Mouse (Mus musculus): ENCODE data around the gene Adam15.

The Adam15 gene

DNA sequence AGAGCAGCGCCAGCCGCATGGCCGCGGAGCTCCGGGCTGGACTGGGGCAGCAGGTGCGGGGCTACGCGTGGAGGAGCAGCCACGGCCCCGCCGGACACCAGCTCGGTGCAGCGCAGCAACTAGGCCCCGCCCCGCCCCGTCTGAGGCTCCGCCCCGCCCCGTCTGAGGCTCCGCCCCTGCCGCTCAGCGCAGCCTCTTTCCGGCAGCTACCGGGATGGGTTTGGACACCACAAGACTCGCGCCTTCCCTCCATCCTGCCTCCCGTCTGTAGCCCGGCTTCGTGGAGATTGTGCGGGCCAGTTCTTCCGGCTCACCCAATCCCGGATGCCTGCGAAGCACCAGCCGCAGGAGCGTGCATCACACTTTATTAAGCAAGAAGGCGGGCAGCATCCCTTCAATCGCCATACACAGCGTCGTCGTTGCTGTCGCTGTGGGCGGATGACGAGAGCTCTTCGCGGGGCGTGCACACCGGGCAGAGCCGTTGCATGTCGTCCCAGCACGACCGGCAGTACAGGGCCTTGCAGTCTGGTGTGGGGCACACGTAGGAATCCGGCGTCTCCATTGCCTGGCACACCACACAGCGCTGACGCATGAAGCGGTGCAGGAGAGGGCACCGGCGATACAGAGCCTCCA is at the start of gene Adam15:
Gene Adam15 (minus strand): TSS at position 128 of the 633 bp plus-strand sequence.
- DNase-seq (ENCODE audit: low spot score in 2 of 2): peak; percentile 89 to 96

DNA sequence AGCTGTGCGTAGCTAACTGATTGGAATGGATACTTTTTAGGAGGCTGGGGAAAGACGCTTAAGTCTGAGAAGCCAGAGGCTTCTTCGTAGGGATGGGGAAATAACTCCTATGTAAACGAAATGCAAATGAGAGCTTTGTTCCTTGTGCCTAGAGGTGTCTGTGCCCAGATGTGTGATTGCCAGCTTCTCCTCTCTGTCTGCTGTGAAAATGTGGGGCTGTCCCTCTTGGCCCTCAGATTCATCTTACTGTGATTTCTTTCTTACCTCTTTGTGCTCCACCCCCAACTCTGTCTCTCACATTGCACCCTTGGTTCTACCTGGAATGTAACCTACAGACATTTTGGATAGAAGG is 46.8 kb upstream of the Adam15 start:
- DNase-seq (ENCODE audit: low spot score in 2 of 2): no peak

DNA sequence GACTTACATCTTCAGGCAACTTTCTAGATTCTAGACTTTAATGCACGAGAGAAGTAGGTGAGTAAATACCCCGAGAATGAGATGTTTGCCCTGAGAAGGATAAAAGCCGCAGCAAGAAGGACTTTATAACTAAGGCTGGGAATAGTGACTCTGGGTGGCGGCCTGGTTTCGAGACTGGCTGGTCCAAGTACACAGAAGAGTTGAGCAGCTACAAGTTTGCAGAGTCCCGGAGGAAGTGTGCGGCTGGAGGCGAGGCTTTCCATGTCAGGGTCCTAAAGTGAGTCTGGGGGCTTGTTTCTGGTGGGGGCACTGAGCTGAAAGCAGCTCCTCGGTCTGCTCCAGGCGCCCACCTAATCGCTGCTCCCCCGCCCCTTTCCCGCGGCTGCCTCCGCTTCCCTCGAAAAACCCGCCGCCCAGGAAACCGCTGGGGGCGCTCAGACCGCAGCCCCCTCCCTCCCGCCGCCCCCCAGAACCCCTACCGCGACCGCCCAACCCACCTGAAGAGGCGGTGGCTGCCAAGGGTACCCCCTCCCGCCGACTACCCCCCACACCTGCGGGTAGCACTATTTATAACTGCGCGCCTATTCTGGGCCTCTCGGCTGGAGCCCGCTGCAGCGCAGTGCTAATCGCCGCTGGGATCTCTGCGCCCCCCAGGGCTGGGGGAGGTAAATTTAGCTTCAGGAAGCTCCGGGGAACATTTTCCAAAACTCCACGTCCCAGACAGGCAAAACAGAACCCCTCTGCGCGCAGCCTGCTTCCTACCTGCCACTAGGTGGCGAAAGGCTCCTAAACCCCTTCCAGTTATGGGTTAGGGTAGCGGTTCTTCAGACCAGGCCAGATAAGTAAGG is 46.2 kb upstream of the Adam15 start:
- DNase-seq (ENCODE audit: low spot score in 2 of 2): peak in 1 of 2 experiments; percentile 64

DNA sequence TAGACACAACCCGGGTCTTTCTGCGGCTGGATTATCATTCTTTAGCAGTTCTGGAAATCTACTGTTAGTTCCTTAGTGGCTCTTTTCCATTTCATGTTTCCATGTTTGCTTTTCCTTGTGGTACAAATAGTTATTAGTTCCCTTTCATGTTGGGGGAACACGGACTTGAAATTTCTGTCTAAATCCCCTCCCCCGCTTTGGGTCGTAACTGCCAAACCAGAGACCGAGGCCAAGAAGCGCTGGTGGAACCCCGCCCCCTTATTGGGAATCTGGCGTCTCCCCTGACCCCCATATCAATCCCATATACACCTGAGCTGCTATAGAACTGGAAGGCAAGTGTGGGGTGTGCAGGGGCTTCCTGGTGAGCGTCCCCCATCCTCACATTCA is 45.6 kb upstream of the Adam15 start:
- no peak for DNase-seq (ENCODE audit: low spot score in 2 of 2)

DNA sequence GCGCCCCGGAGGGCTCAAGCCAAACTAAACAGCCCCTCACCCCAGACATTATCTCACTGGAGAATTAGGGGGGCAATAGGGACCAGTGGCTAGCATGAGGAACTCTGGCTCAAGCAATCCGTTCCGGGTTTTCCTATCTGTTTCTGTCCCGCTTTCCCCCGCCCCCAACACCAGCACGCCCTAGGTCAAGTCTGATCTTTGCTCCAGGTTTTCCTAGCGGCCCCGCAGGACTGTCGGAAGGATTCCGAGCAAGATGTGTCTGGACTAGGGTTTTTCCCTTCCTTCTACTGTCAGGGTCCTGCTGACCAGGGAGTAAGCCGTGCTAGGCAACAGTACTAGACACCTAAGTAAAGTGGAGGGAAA is 45.1 kb upstream of the Adam15 start:
- peak; percentile 69 to 75 for DNase-seq (ENCODE audit: low spot score in 2 of 2)

DNA sequence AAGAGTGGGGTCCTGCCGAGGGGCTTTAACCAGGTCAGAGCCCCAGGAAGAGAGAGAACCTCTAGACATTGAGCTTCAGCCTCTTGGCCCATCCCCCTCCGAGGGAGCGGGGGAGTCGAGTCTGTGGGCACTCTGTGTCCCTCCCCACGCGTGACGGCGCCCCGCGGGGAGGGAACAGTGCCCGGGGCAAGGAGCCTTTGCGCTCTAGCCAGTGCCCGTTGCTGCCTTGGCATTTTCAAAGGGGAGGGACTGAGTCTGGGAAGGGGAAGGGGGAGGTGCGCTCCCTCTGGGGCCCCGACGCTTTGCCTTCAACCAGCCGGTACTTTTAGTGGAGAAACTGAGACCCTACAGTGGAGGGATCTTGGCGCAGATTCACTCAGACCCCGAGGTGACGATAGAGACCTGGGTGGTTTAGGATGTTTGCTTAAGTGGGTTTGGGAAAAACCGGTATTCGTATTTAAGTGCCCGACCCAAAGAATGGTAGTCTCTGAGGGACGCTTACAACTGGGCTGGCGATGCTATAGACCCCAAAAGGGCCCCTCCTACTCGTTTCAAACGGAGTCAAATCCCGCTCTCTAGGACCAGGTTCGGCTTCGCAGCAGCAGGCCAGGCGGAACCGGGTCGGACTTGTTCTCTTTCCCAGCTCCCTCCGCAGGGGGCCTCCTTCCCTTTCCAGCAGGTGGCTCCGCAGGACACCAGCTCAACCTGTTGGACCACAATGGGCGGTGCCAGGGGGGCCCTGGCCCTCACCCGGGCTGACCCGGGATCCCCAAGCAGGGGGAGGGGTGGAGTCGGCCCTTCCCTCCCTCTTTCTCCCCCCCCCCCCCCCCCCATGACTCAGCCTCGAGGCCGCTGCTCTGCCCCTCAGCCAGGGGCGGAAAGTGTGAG is 44.5 kb upstream of the Adam15 start, which contains the start of gene Zbtb7b:
Gene Zbtb7b (minus strand): TSS at position 771 of the 888 bp plus-strand sequence.
- DNase-seq (ENCODE audit: low spot score in 2 of 2): peak; percentile 84 to 88

DNA sequence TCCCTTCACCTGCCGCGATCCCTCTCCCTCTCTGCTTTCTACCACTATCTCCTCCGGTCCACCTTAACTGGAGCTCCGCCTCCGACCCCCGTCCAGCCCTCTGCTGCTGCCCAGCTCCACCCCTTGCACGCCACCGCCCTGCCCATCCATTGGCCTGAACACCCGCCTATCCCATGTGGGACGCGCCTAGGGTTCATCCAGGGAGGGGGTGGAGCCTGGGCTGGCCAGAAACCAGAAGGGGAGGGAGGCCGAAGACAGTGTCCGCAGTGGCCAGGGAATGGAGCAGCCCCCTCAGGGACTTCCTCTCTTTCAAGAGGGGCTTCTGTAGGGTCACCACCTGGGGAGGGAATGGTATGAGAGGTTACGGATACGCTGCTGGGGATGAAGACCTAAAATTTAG is 43.8 kb upstream of the Adam15 start:
- peak; percentile 97 to 99 for DNase-seq (ENCODE audit: low spot score in 2 of 2)

DNA sequence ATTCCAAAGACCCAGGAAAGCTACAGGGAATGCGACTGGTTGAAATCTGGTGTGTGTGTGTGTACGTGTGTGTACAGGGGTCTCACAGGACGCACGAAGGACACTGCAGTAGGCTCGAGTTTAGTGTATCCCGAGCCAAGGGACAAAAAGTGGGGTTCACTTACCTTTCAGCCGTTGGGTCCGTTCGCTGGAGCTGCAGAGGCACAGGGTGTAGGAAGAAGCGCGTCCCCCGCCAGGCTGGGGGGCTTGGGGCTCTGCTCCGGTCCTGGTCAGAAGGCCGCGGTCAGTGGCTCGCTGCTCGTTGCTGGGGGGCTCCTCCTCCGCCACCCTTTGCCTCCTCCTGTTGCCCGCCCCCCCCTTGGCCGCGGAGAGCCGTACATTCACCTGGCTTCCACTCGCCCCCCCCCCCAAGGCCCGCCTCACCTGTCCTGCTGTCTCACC is 43.1 kb upstream of the Adam15 start:
- peak in 1 of 2 experiments; percentile 51 for DNase-seq (ENCODE audit: low spot score in 2 of 2)

DNA sequence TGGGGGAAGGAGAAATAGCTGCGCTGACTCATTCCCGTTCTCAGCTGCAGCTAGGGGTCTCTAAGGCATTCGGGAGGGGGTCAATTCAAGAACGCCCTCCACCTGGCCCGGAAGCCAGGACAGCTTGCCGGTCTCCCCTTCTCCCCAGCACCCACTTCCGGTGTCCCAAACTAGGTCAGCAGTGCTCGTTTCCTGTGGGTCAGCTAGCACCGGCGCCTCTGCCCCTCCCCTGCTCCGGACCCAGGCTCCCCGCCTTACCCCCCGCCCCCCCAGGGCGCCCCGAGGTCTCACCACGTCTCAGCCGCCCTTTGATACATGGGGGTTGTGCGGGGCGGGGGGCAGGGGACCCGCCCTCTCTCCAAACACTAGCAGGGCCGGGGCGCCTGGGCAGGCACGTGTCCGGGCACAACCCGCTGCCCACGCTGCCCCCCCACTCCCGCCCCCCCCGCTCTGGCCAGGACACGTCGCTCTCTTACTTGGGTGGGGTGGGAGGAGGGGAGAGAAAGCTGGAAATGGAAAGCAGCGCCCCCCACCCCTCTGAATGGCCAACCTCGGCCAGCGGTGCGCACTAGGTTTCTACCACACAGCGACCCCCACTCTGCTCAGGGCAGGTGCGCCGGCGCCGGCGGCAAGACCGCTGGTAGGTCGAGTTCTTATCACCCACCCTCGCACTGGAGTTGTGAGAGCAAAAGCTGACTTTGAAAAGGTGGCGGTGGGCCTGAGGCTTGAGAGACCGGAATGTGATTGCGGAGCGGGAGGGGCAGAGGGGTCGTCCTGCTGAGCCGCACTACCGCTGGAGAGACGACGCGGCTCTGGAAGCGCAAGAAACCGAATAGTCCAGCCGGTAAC is 42.1 kb upstream of the Adam15 start:
- DNase-seq (ENCODE audit: low spot score in 2 of 2): peak; percentile 67 to 69

DNA sequence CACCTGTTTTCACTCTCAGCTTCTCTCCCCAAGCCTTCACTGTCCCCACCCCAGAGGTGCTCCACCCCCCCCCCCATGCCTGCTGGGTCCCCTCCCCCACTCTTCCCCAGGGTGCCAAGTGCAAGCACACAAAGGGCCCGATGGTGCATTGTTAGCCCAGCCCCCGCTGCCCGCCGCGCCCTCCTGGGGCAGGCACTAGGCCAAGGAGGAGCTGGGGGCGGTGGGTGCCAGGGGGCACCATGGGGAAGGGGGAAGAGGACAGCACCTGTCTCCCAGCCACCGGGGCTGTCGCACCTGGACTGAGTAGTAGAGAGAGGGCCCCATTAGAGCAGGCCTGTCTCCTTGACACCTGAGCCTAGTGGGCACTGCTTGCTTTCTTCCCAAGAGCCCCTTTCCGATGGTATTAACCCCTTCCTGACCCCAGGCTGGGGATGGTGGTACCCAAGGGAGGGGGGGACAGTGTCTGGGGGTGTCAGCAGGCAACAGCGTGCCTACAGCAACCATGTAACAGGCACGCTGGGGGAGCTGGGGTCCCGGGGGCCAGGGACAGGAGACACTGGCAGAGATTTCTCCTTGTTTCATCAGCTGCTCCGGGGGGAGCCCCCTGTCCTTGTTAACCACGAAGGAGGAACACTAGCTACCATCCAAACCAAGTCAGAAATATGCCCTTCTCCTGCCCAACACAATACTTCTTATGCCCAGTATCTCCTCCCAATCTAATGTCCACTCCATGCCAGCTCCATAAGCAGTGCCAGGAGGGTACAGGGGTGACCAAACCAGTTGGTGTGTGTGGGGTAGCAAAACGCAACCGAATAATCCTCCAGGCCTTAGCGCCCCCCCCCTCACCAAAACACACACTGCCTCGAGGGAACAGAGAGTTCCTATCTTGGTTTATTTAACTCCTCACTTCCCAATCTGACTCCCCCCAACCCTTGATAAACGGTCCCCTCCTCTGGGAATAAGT is 41.2 kb upstream of the Adam15 start:
- no peak for DNase-seq (ENCODE audit: low spot score in 2 of 2)

DNA sequence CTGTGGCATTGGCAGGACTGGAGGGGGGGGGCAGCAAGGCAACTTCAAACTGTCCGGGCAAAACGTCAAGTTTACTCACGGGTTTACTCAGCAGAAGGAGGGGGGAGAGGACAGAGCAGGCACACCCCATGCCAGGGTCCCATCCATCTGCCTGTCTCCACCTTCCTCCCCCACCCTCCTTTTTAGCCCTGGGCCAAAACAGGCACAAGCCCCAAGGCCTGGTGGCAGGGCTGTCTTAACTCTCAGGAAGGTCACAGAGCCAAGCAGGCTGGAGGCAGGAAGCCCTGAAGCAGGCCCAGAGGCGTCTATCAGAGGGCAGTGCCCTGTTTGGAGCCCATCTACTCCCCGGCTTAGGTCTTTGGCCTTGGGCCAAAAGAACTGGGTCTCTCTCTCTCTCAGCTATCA is 40.3 kb upstream of the Adam15 start:
- peak in 1 of 2 experiments; percentile 47 for DNase-seq (ENCODE audit: low spot score in 2 of 2)

DNA sequence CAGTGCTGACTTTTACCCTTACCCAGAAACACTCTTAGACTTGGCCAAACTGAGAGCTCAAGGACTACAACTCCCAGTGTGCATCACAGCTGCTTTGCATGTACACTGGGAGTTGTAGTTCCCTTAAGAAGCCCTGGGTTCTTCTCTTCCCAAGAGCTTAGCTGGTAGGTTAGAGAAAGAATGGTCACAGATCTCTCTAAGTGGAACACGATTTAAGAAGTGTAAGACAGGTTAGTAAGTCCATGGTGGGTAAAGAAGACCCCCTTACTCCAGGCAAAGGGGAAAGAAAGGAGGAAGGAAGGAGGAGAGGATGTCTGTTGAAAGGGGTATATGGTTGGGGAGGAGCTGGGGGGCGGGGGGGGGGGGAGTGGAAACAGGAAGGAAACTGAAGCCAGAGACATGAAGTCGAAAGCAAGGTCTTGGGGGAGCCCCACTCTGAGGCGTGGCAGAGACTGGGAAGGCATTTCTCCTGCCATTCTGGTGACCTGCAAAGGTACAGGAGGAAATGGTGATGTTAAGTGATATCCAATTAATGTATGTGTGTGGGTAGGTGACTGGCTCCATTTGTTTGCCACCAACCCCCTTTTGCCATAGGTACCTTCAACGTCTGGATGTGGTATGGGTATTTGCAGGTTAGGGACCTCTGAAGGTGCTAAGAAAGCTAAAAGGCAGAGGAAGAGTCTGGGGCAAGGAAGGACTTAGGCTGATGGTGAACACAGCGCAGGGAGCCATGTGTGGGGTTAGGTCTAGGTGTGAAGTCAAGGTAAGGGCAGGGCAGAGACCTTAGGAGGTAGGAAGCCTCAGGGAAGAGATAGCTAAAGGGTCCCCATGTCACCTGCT is 39.3 kb upstream of the Adam15 start:
- DNase-seq (ENCODE audit: low spot score in 2 of 2): no peak

DNA sequence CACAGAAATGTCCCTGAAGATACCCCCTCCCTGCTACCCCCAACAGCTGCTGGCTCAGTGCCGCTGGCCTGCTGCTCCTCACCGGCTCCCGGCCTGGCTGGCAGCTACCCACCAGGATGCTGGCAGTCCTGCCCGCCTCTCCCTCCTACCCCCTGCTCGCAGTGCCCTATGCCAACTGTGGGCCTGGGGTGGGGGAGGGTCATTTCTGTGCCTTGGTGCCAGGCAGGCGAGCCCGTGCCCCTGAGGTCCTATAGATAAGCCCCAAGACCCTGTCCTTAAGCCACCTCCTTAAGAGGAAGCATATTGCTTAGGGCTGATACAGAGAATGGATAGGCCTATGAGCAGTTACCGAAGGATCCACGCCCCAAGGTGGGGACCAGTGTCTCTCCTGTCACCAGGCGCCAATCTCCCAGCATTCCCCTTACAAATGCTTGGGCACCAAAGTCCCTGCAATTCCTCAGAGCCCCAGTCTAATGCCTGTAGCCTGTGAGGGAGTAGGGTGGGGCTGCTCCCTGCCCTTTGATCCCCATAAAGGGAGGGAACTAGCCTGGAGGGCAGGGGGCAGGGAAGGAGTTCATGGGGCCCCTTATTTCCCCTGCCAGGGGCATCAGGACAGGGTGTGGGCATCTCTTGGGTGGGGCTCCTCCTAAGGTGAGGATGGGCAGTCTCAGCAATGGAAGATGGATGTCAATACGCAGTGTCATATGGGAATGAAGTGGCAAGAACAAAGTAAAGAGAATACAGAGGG is 38.5 kb upstream of the Adam15 start:
- peak in 1 of 2 experiments; percentile 41 for DNase-seq (ENCODE audit: low spot score in 2 of 2)

DNA sequence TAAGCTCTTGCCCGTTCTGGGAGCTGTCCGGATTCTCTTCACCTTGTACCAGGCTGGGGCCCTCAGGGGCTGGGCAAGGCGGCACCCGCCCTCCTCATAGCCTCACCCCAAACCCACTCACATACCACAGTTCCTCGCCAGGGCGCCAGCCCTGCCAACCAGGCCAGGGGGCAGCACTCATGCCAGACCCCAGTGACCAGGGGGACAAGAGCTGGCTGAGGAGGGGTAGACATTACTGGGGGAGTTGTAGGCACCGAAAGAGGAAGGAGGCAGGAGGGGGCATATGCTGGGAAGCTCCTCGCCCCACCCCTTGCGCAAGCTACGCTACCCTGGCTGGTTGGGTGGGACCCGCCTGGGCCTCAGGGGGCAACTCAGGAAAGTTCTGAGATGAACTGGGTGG is 37.8 kb upstream of the Adam15 start:
- peak in 1 of 2 experiments; percentile 49 for DNase-seq (ENCODE audit: low spot score in 2 of 2)

DNA sequence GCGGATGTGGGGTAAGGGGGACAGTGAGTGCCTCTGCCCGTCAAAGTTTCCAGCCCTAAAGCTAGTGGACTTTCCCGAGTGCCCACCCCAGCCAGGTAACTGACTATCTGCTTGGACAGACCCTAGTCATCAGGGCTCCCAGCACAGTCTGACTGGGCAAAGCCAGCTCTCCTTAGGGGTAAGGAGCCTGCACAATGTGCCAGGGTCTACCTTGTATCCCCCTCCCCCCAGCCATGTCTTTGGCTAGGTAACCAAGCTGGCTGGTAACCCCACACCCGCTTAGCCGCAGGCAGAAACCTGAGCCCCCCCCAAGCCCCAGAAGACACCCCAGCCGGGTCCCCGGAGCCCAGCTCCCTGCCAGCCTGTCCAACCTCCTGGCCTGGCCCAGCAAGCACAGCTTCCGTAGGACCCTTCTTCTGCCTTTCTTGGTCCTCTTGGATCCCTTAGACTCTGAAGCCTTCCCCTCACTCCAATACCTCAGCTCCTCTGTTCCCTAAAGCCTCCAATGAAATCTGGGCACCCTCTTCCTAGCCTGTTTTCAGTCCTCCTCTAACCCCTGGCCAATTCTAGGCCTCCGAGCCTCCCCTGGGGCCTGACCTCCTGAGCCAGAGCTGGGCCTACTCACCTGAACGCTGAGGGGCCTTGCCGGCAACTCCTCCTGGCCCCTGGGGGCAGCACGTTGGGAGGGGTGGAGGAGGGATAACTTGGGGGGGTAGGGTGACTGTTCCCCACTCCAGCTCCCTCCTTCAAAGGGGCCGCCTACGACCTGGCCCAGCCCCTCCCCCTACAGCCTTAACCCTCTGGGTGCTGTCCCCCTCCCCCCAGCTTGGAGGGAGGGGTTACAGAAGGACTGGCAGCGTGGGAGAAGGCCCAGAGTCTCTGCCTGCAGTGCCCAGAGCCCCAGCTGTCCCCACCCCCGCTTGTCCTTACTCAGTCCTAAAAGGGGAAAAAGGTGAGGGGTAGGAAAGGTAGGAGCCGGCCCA is 36.9 kb upstream of the Adam15 start:
- no peak for DNase-seq (ENCODE audit: low spot score in 2 of 2)

DNA sequence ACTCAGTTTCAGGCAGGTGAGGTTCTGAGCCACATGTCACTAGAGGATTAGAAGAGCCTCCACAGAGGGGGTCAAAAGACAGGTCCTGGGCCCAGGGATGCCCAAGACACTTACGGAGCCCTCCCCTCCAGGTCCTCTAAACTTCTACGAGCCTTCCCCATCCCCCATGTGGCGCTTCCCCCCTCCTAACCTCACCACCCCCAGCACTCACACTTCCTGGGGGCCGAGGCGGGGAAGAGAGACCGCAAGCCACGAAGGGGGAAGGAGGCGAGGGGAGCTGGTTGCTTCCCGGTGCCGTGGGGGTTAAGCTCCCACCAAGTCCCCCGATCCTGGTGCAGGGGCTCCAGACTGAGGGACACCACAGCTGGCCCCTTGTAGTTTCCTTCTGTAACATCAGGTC is 35.7 kb upstream of the Adam15 start:
- no peak for DNase-seq (ENCODE audit: low spot score in 2 of 2)
